Mouse (Mus musculus) heart, postnatal 25 days (tissue): Measurements from ENCODE around the gene Chmp5. TPM values are rescaled to one million over a fixed set of nuclear protein-coding genes. Genes with fewer than 3 reads are reported as not detected.
"Not testable (repeated sequence)": the region's sequence is repeated elsewhere in the genome, so short reads cannot be mapped to it uniquely, and the experiment has no call there.

Source experiments
- DNase-seq: peaks from one replicate; pipeline ENCODE4 v3.0.0; 2022; ENCODE audit warnings: low spot score
- intact Hi-C: fragments of 180-260 bp; cut with DNase I; formaldehyde crosslinking; loops from one replicate; pipeline ENCODE4 v1.15.1; 2025
- total RNA-seq, 2 experiments: library from RNA; stranded (reverse); gene quantifications; 2 replicates each; pipeline ENCODE4 v1.2.3; 2021

The Chmp5 gene
- total RNA-seq: 10 to 100 TPM; 33.7 to 35.9 TPM

- intact Hi-C loops: loop anchor here (2.0 to 5.0 kb wide), 2 partner anchors 96 to 173 kb away; partner anchors contain the start of gene B4galt1
- DNase-seq: peak; percentile 99
Observed at GRCm38 (mm10) chr4:40948160-40948708, at the start of gene Chmp5, which contains the start of gene Bag1. Gene Chmp5 (plus strand): TSS chr4:40948407. Gene Bag1 (minus strand): TSS chr4:40948294.

GRCm38 (mm10) chr4:40898476-40899044, 49.6 kb upstream of the Chmp5 start:
- DNase-seq: no peak
- intact Hi-C loops: no loop called here

GRCm38 (mm10) chr4:40899264-40899663, 48.9 kb upstream of the Chmp5 start:
- intact Hi-C loops: no loop called here
- no peak for DNase-seq

- intact Hi-C loops: no loop called here
Observed at GRCm38 (mm10) chr4:40900071-40900470, 48.1 kb upstream of the Chmp5 start.

GRCm38 (mm10) chr4:40900612-40901011, 47.6 kb upstream of the Chmp5 start:
- intact Hi-C loops: no loop called here
- DNase-seq: no peak

More at GRCm38 (mm10) chr4:40900071-40900470, 48.1 kb upstream of the Chmp5 start:
- no peak for DNase-seq

- no peak for DNase-seq
- intact Hi-C loops: loop anchor here (1.0 to 5.0 kb wide), 3 partner anchors 44 to 132 kb away; no protein-coding TSS in a partner anchor
Observed at GRCm38 (mm10) chr4:40906298-40906697, 41.9 kb upstream of the Chmp5 start.

GRCm38 (mm10) chr4:40908261-40908969, 39.8 kb upstream of the Chmp5 start:
- intact Hi-C loops: loop anchor here (5.0 kb wide), 1 partner anchor 46 kb away; no protein-coding TSS in a partner anchor
- DNase-seq: no peak

- no peak for DNase-seq
- intact Hi-C loops: no loop called here
Observed at GRCm38 (mm10) chr4:40914287-40914867, 33.8 kb upstream of the Chmp5 start.

- intact Hi-C loops: no loop called here
- DNase-seq: no peak
Observed at GRCm38 (mm10) chr4:40915947-40916346, 32.3 kb upstream of the Chmp5 start.

- DNase-seq: no peak
- intact Hi-C loops: no loop called here
Observed at GRCm38 (mm10) chr4:40916592-40917155, 31.5 kb upstream of the Chmp5 start.

- no peak for DNase-seq
- intact Hi-C loops: no loop called here
Observed at GRCm38 (mm10) chr4:40919785-40920184, 28.4 kb upstream of the Chmp5 start, which contains the start of gene Spink4. Gene Spink4 (plus strand): TSS chr4:40920052.

- intact Hi-C loops: no loop called here
Observed at GRCm38 (mm10) chr4:40920576-40920975, 27.6 kb upstream of the Chmp5 start.

GRCm38 (mm10) chr4:40921288-40921687, 26.9 kb upstream of the Chmp5 start:
- intact Hi-C loops: no loop called here
- no peak for DNase-seq

More at GRCm38 (mm10) chr4:40920576-40920975, 27.6 kb upstream of the Chmp5 start:
- no peak for DNase-seq

- intact Hi-C loops: no loop called here
- no peak for DNase-seq
Observed at GRCm38 (mm10) chr4:40923087-40923651, 25.0 kb upstream of the Chmp5 start.

- intact Hi-C loops: no loop called here
- no peak for DNase-seq
Observed at GRCm38 (mm10) chr4:40925568-40925967, 22.6 kb upstream of the Chmp5 start.

- intact Hi-C loops: no loop called here
- no peak for DNase-seq
Observed at GRCm38 (mm10) chr4:40929046-40929445, 19.2 kb upstream of the Chmp5 start.

GRCm38 (mm10) chr4:40933694-40934093, 14.5 kb upstream of the Chmp5 start:
- intact Hi-C loops: no loop called here
- DNase-seq: no peak

GRCm38 (mm10) chr4:40934369-40934768, 13.8 kb upstream of the Chmp5 start:
- intact Hi-C loops, DNase-seq: not testable (repeated sequence)

- DNase-seq: peak; percentile 27
- intact Hi-C loops: no loop called here
Observed at GRCm38 (mm10) chr4:40936175-40936839, 11.9 kb upstream of the Chmp5 start.
